Mouse (Mus musculus): ENCODE measurements around the gene Sfn. TPM values are rescaled to one million over a fixed set of nuclear protein-coding genes. Genes with fewer than 3 reads are reported as not detected.

The Sfn gene
- polyA plus RNA-seq, 1 experiment = 2.5 TPM

GRCm38 (mm10) chr4:133592570-133592969 lies 9.4 kb downstream of the Sfn start:
- DNase-seq (ENCODE audit: extremely low spot score in 1 of 2, low spot score in 1 of 2) = peak in 1 of 2 experiments; percentile 80

- DNase-seq (ENCODE audit: extremely low spot score in 1 of 2, low spot score in 1 of 2) = peak; percentile 64 to 89
These were observed 17.7 kb downstream of the Sfn start, which contains the start of gene Gpn2 for GRCm38 (mm10) chr4:133584059-133584951. Gene Gpn2, plus strand, starts transcription at chr4:133584362.

- DNase-seq (ENCODE audit: extremely low spot score in 1 of 2, low spot score in 1 of 2) = no peak
These were observed 18.3 kb downstream of the Sfn start for GRCm38 (mm10) chr4:133583690-133584058.

GRCm38 (mm10) chr4:133577983-133578382 lies 24.0 kb downstream of the Sfn start:
- no peak for DNase-seq (ENCODE audit: extremely low spot score in 1 of 2, low spot score in 1 of 2)

GRCm38 (mm10) chr4:133574843-133575202 lies 27.1 kb downstream of the Sfn start:
- DNase-seq (ENCODE audit: extremely low spot score in 1 of 2, low spot score in 1 of 2) = no peak

- peak; percentile 82 to 94 for DNase-seq (ENCODE audit: extremely low spot score in 1 of 2, low spot score in 1 of 2)
These were observed 27.7 kb downstream of the Sfn start, which contains the start of gene Gpatch3 for GRCm38 (mm10) chr4:133574070-133574842. Gene Gpatch3, plus strand, starts transcription at chr4:133574745.

- no peak for DNase-seq (ENCODE audit: extremely low spot score in 1 of 2, low spot score in 1 of 2)
These were observed 31.9 kb downstream of the Sfn start for GRCm38 (mm10) chr4:133570066-133570466.

- no peak for DNase-seq (ENCODE audit: extremely low spot score in 1 of 2, low spot score in 1 of 2)
These were observed 32.5 kb downstream of the Sfn start for GRCm38 (mm10) chr4:133569291-133570065.

- DNase-seq (ENCODE audit: extremely low spot score in 1 of 2, low spot score in 1 of 2) = no peak
These were observed 34.7 kb downstream of the Sfn start for GRCm38 (mm10) chr4:133567251-133567650.

GRCm38 (mm10) chr4:133563123-133563571 lies 38.8 kb downstream of the Sfn start:
- DNase-seq (ENCODE audit: extremely low spot score in 1 of 2, low spot score in 1 of 2) = no peak

- no peak for DNase-seq (ENCODE audit: extremely low spot score in 1 of 2, low spot score in 1 of 2)
These were observed 40.3 kb downstream of the Sfn start for GRCm38 (mm10) chr4:133561622-133562021.

GRCm38 (mm10) chr4:133559846-133560245 lies 42.1 kb downstream of the Sfn start:
- DNase-seq (ENCODE audit: extremely low spot score in 1 of 2, low spot score in 1 of 2) = no peak

- DNase-seq (ENCODE audit: extremely low spot score in 1 of 2, low spot score in 1 of 2) = no peak
These were observed 44.8 kb downstream of the Sfn start for GRCm38 (mm10) chr4:133557041-133557717.

- no peak for DNase-seq (ENCODE audit: extremely low spot score in 1 of 2, low spot score in 1 of 2)
These were observed 48.3 kb downstream of the Sfn start for GRCm38 (mm10) chr4:133553448-133554330.

- DNase-seq (ENCODE audit: extremely low spot score in 1 of 2, low spot score in 1 of 2) = no peak
These were observed 49.1 kb downstream of the Sfn start, which contains the start of gene Nr0b2 for GRCm38 (mm10) chr4:133552768-133553447. Gene Nr0b2, plus strand, starts transcription at chr4:133553376.

GRCm38 (mm10) chr4:133552029-133552428 lies 49.9 kb downstream of the Sfn start:
- DNase-seq (ENCODE audit: extremely low spot score in 1 of 2, low spot score in 1 of 2) = no peak
